Mouse (Mus musculus) testis, adult 2 months (tissue): ENCODE measurements around the gene Mas1. TPM values are rescaled to one million over a fixed set of nuclear protein-coding genes. Genes with fewer than 3 reads are reported as not detected.

ENCODE experiments used
- H3K27ac ChIP-seq: fragments of 200-500 bp; 2 replicates; pipeline ENCODE4 v1.5.1; 2012; ENCODE audit warnings: low read depth, low read length; ENCODE audit not compliant: control insufficient read depth, insufficient read depth
- H3K27me3 ChIP-seq: fragments of 200-500 bp; 2 replicates; pipeline ENCODE4 v1.6.1; 2012; ENCODE audit warnings: mild to moderate bottlenecking, low read length, moderate library complexity; ENCODE audit not compliant: control insufficient read depth, insufficient read depth
- H3K36me3 ChIP-seq: fragments of 200-500 bp; 2 replicates; pipeline ENCODE4 v1.6.1; 2012; ENCODE audit warnings: mild to moderate bottlenecking, low read length; ENCODE audit not compliant: control insufficient read depth, insufficient read depth
- H3K4me1 ChIP-seq: fragments of 200-500 bp; 2 replicates; pipeline ENCODE4 v1.6.1; 2012; ENCODE audit warnings: low read length; ENCODE audit not compliant: control insufficient read depth, insufficient read depth
- H3K4me3 ChIP-seq: fragments of 200-500 bp; 2 replicates; pipeline ENCODE4 v1.5.1; 2012; ENCODE audit warnings: low read depth, mild to moderate bottlenecking, low read length, moderate library complexity, mixed read lengths; ENCODE audit not compliant: control insufficient read depth
- CTCF ChIP-seq: fragments of 200-500 bp; IDR thresholded peaks from 2 replicates; pipeline ENCODE4 v1.5.1; 2012; ENCODE audit warnings: low read depth, mild to moderate bottlenecking, inconsistent platforms, low read length, moderate library complexity; ENCODE audit not compliant: control insufficient read depth, insufficient read depth, insufficient replicate concordance
- POLR2A ChIP-seq: fragments of 200-500 bp; IDR thresholded peaks from 2 replicates; pipeline ENCODE4 v1.6.1; 2012; ENCODE audit warnings: low read depth, mild to moderate bottlenecking, inconsistent platforms, low read length, moderate library complexity; ENCODE audit not compliant: control insufficient read depth
- polyA plus RNA-seq: library from polyadenylated mRNA; depleted of rRNA; stranded (reverse); fragments of >200 nt; gene quantifications from 2 replicates; pipeline ENCODE4 v1.2.3, GENCODE M21; 2012

Gene Mas1
- polyA plus RNA-seq, 1 experiment = 78.9 TPM

DNA sequence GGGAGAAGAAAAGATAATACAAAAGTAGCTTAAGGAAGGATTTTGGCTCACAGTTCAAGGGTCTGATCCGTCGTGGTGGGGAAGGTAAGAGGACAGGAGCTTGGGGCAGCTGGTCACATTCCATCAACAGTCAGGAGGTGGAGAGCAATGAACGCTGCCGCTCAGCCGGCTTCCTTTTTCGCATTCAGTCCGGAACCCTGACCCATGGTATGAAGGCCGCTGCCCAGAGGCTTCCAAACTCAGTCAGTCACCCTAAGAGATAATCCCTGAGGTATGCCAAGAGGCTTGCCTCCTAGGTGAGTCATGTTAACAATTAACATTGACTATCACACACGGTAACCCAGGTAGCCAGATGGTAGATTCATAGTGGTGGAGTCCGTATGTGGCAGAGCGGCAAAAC is 13.6 kb downstream of the Mas1 start:
- no peak overlapping the region for H3K27ac ChIP-seq
- TF ChIP-seq CTCF = no peak
- TF ChIP-seq POLR2A = no peak
- no peaks in the 10 kb centered on the region for H3K36me3 ChIP-seq
- no peak overlapping the region for H3K4me3 ChIP-seq
- peaks cover 8% of the 10 kb centered on the region for H3K4me1 ChIP-seq
- no peaks in the 10 kb centered on the region for H3K27me3 ChIP-seq

- TF ChIP-seq POLR2A = no peak
- no peak for TF ChIP-seq CTCF
- no peaks in the 10 kb centered on the region for H3K27me3 ChIP-seq
- peaks cover 8% of the 10 kb centered on the region for H3K4me1 ChIP-seq
- H3K27ac ChIP-seq = no peak overlapping the region
- no peak overlapping the region for H3K4me3 ChIP-seq
- no peaks in the 10 kb centered on the region for H3K36me3 ChIP-seq
Measured at GRCm38 (mm10) chr17:12853821-12854220, 14.1 kb downstream of the Mas1 start.

- TF ChIP-seq POLR2A (no peak), CTCF (no peak)
- peaks cover 8% of the 10 kb centered on the region for H3K4me1 ChIP-seq
- H3K27me3 ChIP-seq = no peaks in the 10 kb centered on the region
- no peaks in the 10 kb centered on the region for H3K36me3 ChIP-seq
- no peak overlapping the region for H3K4me3 ChIP-seq
- no peak overlapping the region for H3K27ac ChIP-seq
Measured at GRCm38 (mm10) chr17:12851689-12852088, 16.3 kb downstream of the Mas1 start.

- Histone ChIP-seq H3K36me3 (no peaks in the 10 kb centered on the region), H3K27ac (no peak overlapping the region), H3K27me3 (no peaks in the 10 kb centered on the region), H3K4me1 (peaks cover 11% of the 10 kb centered on the region), H3K4me3 (no peak overlapping the region)
- TF ChIP-seq CTCF = no peak
- no peak for TF ChIP-seq POLR2A
Measured at GRCm38 (mm10) chr17:12849778-12850382, 18.1 kb downstream of the Mas1 start.

GRCm38 (mm10) chr17:12847736-12848135 is 20.2 kb downstream of the Mas1 start:
- Histone ChIP-seq H3K36me3 (no peaks in the 10 kb centered on the region), H3K4me3 (no peak overlapping the region), H3K27me3 (no peaks in the 10 kb centered on the region), H3K27ac (no peak overlapping the region), H3K4me1 (peaks cover 4% of the 10 kb centered on the region; the same call in 1 of the 2 replicates)
- TF ChIP-seq CTCF = no peak
- TF ChIP-seq POLR2A = no peak

- Histone ChIP-seq H3K36me3 (no peaks in the 10 kb centered on the region), H3K27me3 (no peaks in the 10 kb centered on the region), H3K27ac (no peak overlapping the region), H3K4me3 (no peak overlapping the region), H3K4me1 (peaks cover 3% of the 10 kb centered on the region; the same call in 1 of the 2 replicates)
- TF ChIP-seq POLR2A = no peak
- no peak for TF ChIP-seq CTCF
Measured at GRCm38 (mm10) chr17:12846474-12846873, 21.5 kb downstream of the Mas1 start.

- Histone ChIP-seq H3K27me3 (no peaks in the 10 kb centered on the region), H3K4me3 (no peak overlapping the region), H3K27ac (no peak overlapping the region), H3K4me1 (peaks cover 3% of the 10 kb centered on the region; the same call in 1 of the 2 replicates), H3K36me3 (no peaks in the 10 kb centered on the region)
- TF ChIP-seq POLR2A (no peak), CTCF (no peak)
Measured at GRCm38 (mm10) chr17:12845862-12846261, 22.1 kb downstream of the Mas1 start.

DNA sequence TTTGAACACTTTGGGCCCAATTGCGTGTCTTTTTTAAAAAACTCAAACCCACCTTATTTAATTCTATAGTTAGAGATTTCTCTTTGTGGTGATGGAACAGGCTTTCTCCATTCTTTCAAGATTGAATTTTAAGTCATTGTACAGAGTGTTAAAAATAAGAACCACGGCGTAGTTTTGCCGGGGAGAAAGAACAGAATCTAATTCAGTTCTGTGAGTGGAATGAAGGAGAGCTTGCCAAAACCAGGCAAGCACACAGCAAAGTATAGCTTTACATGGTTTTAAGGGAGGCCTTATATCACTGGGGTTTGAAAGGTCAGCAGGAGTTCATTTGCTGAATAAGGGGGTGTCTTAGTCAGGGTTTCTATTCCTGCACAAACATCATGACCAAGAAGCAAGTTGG is 23.4 kb downstream of the Mas1 start:
- peaks cover 3% of the 10 kb centered on the region; the same call in 1 of the 2 replicates for H3K4me1 ChIP-seq
- no peaks in the 10 kb centered on the region for H3K36me3 ChIP-seq
- H3K27me3 ChIP-seq = no peaks in the 10 kb centered on the region
- TF ChIP-seq CTCF (no peak), POLR2A (no peak)
- no peak overlapping the region for H3K4me3 ChIP-seq
- no peak overlapping the region for H3K27ac ChIP-seq
